Mouse (Mus musculus): ENCODE data around the gene Glis3.

Glis3 gene

GRCm38 (mm10) chr19:28591736-28592477 is 88.0 kb downstream of the Glis3 start:
- DNase-seq (ENCODE audit: low read depth) = no peak

GRCm38 (mm10) chr19:28580499-28580898 is 99.4 kb downstream of the Glis3 start:
- no peak for DNase-seq (ENCODE audit: low read depth)

- DNase-seq (ENCODE audit: low read depth) = no peak
These were observed 100.0 kb downstream of the Glis3 start for GRCm38 (mm10) chr19:28579724-28580375.

GRCm38 (mm10) chr19:28577023-28577422 is 102.9 kb downstream of the Glis3 start:
- DNase-seq (ENCODE audit: low read depth) = no peak

- no peak for DNase-seq (ENCODE audit: low read depth)
These were observed 103.3 kb downstream of the Glis3 start for GRCm38 (mm10) chr19:28576619-28577018.

GRCm38 (mm10) chr19:28573641-28574040 is 106.2 kb downstream of the Glis3 start:
- DNase-seq (ENCODE audit: low read depth) = no peak

- no peak for DNase-seq (ENCODE audit: low read depth)
These were observed 110.0 kb downstream of the Glis3 start for GRCm38 (mm10) chr19:28569856-28570255.

GRCm38 (mm10) chr19:28567100-28567499 is 112.8 kb downstream of the Glis3 start:
- no peak for DNase-seq (ENCODE audit: low read depth)

- no peak for DNase-seq (ENCODE audit: low read depth)
These were observed 113.3 kb downstream of the Glis3 start for GRCm38 (mm10) chr19:28566554-28566953.

- no peak for DNase-seq (ENCODE audit: low read depth)
These were observed 118.2 kb downstream of the Glis3 start for GRCm38 (mm10) chr19:28561697-28562002.

GRCm38 (mm10) chr19:28560801-28561696 is 118.8 kb downstream of the Glis3 start:
- DNase-seq (ENCODE audit: low read depth) = no peak

GRCm38 (mm10) chr19:28559836-28560235 is 120.0 kb downstream of the Glis3 start:
- DNase-seq (ENCODE audit: low read depth) = no peak

GRCm38 (mm10) chr19:28559400-28559799 is 120.5 kb downstream of the Glis3 start:
- no peak for DNase-seq (ENCODE audit: low read depth)

GRCm38 (mm10) chr19:28558661-28559060 is 121.2 kb downstream of the Glis3 start:
- no peak for DNase-seq (ENCODE audit: low read depth)

GRCm38 (mm10) chr19:28557559-28558328 is 122.1 kb downstream of the Glis3 start:
- no peak for DNase-seq (ENCODE audit: low read depth)

- no peak for DNase-seq (ENCODE audit: low read depth)
These were observed 124.5 kb downstream of the Glis3 start for GRCm38 (mm10) chr19:28555181-28555929.

GRCm38 (mm10) chr19:28550611-28551010 is 129.3 kb downstream of the Glis3 start:
- DNase-seq (ENCODE audit: low read depth) = no peak

- no peak for DNase-seq (ENCODE audit: low read depth)
These were observed 132.9 kb downstream of the Glis3 start for GRCm38 (mm10) chr19:28546933-28547332.

- DNase-seq (ENCODE audit: low read depth) = no peak
These were observed 134.4 kb downstream of the Glis3 start for GRCm38 (mm10) chr19:28545493-28545892.

- no peak for DNase-seq (ENCODE audit: low read depth)
These were observed 141.1 kb downstream of the Glis3 start for GRCm38 (mm10) chr19:28538813-28539212.

GRCm38 (mm10) chr19:28534964-28535363 is 144.9 kb downstream of the Glis3 start:
- no peak for DNase-seq (ENCODE audit: low read depth)
